Mouse (Mus musculus) WW6 (cell line): Measurements from ENCODE around the gene 4933405L10Rik.
A peak's percentile ranks its signal among the peaks of the same experiment; 100 is the strongest.

ENCODE experiments used
- DNase-seq: peaks from one replicate; pipeline ENCODE4 v3.0.0-alpha.2; 2013; ENCODE audit warnings: low read depth, low spot score

Gene 4933405L10Rik

GRCm38 (mm10) chr8:105707498-105708403 lies at the start of gene 4933405L10Rik, which contains the start of gene Enkd1:
Gene 4933405L10Rik (plus strand): TSS chr8:105707655.
Gene Enkd1 (minus strand): TSS chr8:105708210.
- DNase-seq, result peak; percentile 92

- DNase-seq, result peak; percentile 36
Measured at GRCm38 (mm10) chr8:105661167-105661566, 46.3 kb upstream of the 4933405L10Rik start.

- DNase-seq, result no peak
Measured at GRCm38 (mm10) chr8:105677891-105678290, 29.6 kb upstream of the 4933405L10Rik start.

DNA sequence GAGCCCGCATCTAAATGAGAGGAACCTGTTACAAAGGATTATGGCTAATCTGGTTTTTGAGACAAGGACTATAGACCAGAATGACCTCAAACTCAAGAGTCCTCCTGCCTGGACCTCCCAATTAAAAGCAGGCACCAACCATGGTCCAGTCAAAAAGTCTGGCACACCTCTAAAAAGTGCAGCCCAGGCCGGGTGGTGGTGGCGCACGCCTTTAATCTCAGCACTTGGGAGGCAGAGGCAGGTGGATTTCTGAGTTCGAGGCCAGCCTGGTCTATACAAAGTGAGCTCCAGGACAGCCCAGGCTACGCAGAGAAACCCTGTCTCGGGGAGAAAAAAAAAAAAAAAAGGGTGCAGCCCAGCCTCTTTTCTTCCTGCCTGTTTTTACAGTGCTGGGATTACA lies 22.1 kb upstream of the 4933405L10Rik start:
- DNase-seq, result no peak

DNA sequence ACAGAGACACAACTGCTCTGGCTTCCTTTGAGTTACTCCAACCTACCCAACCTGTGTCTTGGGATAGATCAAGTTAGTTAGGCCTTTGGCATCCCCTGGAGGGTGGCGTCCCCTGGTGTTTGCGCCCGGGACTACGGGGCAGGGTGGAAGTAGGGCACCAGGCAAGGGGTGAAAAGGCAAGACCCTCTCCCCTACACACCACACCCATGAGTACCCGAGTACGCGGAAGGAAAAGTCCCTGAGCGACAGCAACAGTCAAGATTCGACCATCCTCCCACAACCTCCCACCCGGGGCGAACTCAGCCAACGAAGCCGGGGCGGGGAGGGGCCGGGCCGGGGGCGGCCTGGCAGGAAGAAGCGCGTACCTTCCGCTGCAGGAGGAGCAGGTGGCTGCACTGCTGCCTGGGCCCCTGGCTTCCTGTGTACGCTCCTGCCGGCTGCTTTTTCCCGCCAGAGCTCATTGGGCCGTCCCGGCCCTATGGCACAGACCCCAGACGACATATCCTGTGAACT lies 21.6 kb upstream of the 4933405L10Rik start, which contains the start of gene Carmil2:
TSS of gene Carmil2 (plus strand) at position 479 of the 513 bp plus-strand sequence.
- DNase-seq, result peak; percentile 80

DNA sequence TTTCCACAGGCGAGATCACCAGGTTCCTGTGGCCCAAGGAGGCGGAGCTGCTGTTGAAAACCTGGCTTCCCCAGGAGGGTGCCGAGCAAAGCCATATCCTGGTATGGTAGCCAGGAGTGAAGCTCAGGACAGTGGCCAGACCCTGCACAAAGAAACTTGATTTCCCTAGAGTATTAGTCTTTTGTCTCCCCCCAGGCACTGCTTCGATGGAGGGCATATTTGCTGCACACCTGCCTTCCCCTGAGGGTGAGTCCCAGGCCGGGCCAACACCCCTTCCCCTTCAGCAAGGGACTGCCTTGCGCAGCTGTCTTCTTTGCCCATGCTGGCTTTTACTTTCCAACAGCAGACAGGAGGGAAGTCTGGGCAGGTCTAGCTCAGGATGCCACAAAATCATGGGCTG lies 20.9 kb upstream of the 4933405L10Rik start:
- DNase-seq, result no peak

DNA sequence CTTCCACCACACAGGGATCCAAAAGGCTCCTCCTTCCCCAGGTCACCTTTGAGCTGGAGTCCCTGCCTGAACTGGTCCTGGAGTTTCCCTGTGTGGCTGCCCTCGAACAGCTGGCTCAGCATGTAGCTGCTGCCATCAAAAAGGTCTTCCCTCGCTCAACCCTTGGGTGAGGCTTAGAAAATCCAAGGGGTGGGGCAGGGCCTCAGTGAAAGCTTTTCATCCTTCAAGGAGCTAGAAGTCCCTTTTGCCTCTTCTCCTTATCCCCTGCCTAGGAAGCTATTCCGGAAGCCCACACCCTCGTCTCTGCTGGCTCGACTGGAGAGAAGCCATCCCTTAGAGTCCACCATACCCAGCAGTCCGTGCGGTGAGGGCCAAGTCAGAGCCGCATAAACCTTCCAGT lies 19.9 kb upstream of the 4933405L10Rik start:
- no peak for DNase-seq

- DNase-seq, result no peak
Measured at GRCm38 (mm10) chr8:105688242-105688752, 19.2 kb upstream of the 4933405L10Rik start.

DNA sequence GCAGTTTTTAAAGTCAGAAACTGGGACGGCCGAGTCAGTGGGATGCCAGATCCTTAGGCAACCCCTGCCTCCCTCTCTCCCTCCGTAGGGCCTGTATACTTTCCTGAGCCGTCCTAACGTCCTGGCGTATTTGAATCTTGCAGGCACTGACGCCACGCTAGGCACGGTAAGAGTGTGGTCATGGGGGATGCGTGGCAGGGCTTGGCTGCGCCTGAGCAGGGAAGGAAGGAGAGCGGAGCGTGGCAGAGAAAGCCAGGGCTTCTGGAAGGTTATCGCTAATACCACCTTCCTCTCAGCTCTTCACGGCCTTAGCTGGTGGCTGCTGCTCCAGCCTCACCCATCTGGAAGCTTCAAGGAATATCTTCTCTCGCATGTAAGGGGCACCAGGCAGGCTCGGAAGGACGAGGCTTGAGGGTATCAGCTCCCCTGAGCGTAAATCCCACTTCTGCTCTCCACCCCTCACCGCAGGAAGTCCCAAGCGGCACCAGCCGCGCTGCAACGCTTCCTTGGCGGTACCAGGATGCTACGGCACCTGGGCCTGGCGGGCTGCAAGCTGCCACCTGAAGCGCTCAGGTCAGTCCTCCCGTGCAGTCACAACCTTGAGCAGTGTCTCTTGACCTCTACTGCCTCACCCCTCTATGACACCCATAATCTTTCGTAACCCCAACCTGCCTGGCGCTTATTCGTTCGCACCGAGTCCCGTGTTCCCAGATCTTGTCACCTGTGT lies 18.0 kb upstream of the 4933405L10Rik start:
- DNase-seq, result no peak

DNA sequence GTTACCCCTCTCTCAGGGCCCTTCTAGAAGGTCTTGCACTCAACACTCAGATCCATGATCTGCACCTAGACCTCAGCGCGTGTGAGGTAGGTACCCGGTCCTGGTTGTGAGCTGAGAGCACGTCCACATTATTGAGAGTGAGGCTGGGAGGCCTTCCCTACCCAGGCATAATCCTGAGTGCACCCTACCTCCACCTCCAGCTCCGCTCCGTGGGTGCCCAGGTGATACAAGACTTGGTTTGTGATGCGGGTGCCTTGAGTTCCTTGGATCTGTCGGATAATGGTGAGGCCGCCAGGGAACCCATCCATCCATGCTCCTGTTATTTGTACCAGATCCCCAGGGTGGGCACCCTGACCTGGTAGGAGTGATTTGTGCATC lies 17.5 kb upstream of the 4933405L10Rik start:
- no peak for DNase-seq

- DNase-seq, result no peak
Measured at GRCm38 (mm10) chr8:105690978-105691377, 16.5 kb upstream of the 4933405L10Rik start.

- no peak for DNase-seq
Measured at GRCm38 (mm10) chr8:105692449-105693182, 14.8 kb upstream of the 4933405L10Rik start.

DNA sequence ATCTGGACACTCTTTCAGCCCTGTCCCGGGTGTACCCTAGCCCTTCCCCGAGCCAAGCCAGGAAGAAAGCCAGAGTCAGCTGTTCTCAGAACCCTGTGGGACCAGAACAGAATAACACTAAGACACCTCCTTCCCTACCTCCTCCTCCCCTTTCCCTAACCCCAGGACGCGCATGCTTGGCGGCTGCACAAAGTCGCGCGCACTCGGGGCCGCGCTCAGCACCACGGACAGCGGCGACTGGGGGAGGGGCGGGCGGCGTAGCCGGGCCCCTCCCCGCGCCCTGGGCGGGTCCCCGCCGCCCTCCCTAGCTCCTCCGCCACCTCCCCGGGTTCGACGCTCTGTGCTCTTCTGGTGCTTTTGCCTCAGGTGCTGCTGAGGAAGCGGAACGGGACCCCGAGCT lies 13.8 kb upstream of the 4933405L10Rik start:
- DNase-seq, result no peak

GRCm38 (mm10) chr8:105694051-105694799 lies 13.2 kb upstream of the 4933405L10Rik start:
- no peak for DNase-seq

GRCm38 (mm10) chr8:105695080-105695780 lies 12.2 kb upstream of the 4933405L10Rik start:
- DNase-seq, result no peak

DNA sequence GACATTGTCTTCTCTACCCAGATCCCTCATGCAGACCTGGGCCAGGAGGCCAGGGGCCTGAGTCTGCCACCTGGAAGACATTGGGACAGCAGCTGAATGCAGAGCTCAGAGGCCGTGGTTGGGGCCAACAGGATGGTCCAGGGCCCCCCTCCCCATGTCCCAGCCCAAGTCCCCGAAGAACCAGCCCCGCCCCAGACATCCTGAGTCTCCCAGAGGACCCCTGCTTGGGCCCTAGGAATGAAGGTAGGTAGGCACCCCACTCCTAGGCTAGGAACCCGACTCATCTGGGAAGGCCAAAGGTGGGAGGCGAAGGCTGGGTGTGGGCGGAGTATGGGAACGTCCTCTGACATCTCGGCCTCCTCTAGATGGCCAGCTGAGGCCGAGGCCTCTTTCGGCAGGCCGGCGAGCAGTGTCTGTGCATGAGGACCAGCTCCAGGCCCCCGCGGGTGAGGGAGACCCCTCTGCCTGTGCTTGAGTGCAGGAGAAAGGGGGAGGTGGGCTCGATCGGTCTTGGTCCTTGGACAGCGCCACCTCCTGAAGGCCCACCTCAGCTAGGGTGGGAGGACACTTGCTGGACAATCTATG lies 10.2 kb upstream of the 4933405L10Rik start:
- DNase-seq, result no peak

GRCm38 (mm10) chr8:105698734-105699133 lies 8.7 kb upstream of the 4933405L10Rik start:
- DNase-seq, result no peak

DNA sequence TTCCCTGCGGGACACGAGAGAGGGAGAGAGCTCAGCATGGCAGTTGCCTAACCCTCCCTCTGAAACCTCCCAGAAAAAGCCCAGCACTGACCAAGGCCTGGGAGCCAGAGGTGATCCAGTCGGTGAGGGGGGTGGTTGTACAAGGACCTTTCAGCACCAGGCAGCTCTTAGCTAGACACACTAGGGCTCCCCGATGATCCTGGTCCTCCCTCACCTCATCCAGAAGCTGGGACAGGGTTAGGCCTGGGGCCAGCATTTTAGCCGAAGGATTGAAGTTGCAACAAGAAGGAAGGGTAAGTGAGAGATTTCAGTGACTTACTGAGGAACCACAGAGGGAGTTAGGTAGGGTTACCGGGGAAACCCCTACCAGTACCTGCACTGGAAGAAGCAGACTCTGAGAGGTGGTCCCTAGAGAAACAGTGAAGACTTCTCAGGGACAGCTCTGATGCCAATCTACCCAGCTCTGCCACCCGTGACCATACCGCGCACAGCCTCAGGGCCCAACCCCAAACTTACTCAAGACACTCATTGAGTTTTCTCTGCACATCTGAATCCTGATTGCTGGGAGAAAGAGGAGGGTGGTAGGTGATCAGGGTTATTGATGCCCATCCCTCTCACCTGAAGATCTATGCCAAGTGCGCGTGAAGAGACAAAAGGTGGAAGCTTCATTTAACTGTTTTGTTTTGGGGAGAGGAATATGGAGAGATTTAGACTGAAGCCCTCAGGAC lies 7.8 kb upstream of the 4933405L10Rik start:
- no peak for DNase-seq

DNA sequence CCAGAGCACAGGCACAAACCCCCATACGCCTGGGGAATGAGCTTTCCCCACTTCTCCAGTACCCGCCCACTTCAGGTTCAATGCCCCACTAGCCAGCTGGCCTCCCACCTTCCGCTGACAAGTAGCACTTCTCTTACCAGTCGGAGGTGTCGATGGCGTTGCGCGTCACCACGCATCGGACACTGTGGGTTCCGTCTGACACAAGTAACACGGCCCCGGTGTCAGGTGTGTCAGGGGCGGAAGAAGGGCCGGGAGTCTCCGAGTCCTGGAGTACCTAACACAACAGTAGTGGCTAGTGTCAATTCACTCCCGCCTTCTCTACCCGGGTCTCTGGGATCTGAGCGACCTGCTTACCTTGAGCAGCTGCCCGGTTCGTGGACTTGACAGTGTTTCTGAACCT lies 6.9 kb upstream of the 4933405L10Rik start:
- DNase-seq, result no peak
